Mouse (Mus musculus) ES-E14 (cell line): ENCODE data around the gene Exph5. TPM values are rescaled to one million over a fixed set of nuclear protein-coding genes. Genes with fewer than 3 reads are reported as not detected.

ENCODE experiments used
- DNase-seq: peaks from one replicate; pipeline ENCODE4 v3.0.0-alpha.2; 2013; ENCODE audit warnings: low read depth, low spot score
- H3K27ac ChIP-seq: 2 replicates; pipeline ENCODE4 v1.5.1; 2012; ENCODE audit warnings: low read depth, mild to moderate bottlenecking, low read length, moderate library complexity, mixed read lengths; ENCODE audit not compliant: poor library complexity, insufficient read depth, severe bottlenecking
- H3K36me3 ChIP-seq: 2 replicates; pipeline ENCODE4 v1.6.1; 2012; ENCODE audit warnings: mild to moderate bottlenecking, low read length, moderate library complexity, mixed read lengths; ENCODE audit not compliant: control insufficient read depth, poor library complexity, insufficient read depth, severe bottlenecking
- H3K4me1 ChIP-seq, 2 experiments: fragments of 150-350 bp in 1 of 2; sonication (generic) in 1 of 2; 2 replicates each; pipeline ENCODE4 v1.6.1; 2012; ENCODE audit warnings: low read length in 2 of 2, mild to moderate bottlenecking in 1 of 2, mixed read lengths in 1 of 2; ENCODE audit not compliant: control insufficient read depth in 2 of 2, insufficient read depth in 2 of 2, poor library complexity in 1 of 2
- H3K4me3 ChIP-seq, 2 experiments: fragments of 150-350 bp in 1 of 2; sonication (generic) in 1 of 2; 2 replicates each; pipeline ENCODE4 v1.5.1; 2012; ENCODE audit warnings: low read length in 2 of 2, low read depth in 1 of 2, mild to moderate bottlenecking in 1 of 2, mixed read lengths in 1 of 2; ENCODE audit not compliant: insufficient read depth in 1 of 2, poor library complexity in 1 of 2, severe bottlenecking in 1 of 2
- H3K9ac ChIP-seq: 2 replicates; pipeline ENCODE4 v1.6.1; 2012; ENCODE audit warnings: low read depth, mild to moderate bottlenecking, low read length, mixed read lengths; ENCODE audit not compliant: poor library complexity, insufficient read depth, severe bottlenecking
- H3K9me3 ChIP-seq: fragments of 150-350 bp; sonication (generic); 2 replicates; pipeline ENCODE4 v1.6.1; 2012; ENCODE audit warnings: low read depth, mild to moderate bottlenecking, low read length; ENCODE audit not compliant: control insufficient read depth, insufficient read depth
- CHD2 ChIP-seq: IDR thresholded peaks from 2 replicates; pipeline ENCODE4 v1.6.1; 2014; ENCODE audit warnings: mild to moderate bottlenecking, low read depth, low read length, inconsistent platforms
- HCFC1 ChIP-seq: IDR thresholded peaks from 2 replicates; pipeline ENCODE4 v1.6.1; 2012; ENCODE audit warnings: low read length, inconsistent platforms, borderline replicate concordance; ENCODE audit not compliant: insufficient read depth
- MAFK ChIP-seq: IDR thresholded peaks from 2 replicates; pipeline ENCODE4 v1.6.1; 2014; ENCODE audit warnings: mild to moderate bottlenecking, low read depth, low read length, inconsistent platforms; ENCODE audit not compliant: insufficient read depth
- ZC3H11A ChIP-seq: IDR thresholded peaks from 2 replicates; pipeline ENCODE4 v1.6.1; 2012; ENCODE audit warnings: low read depth, mild to moderate bottlenecking, inconsistent platforms, low read length, borderline replicate concordance
- ZNF384 ChIP-seq: IDR thresholded peaks from 2 replicates; pipeline ENCODE4 v1.6.1; 2012; ENCODE audit warnings: low read depth, low read length, inconsistent platforms
- in situ Hi-C, 2 experiments: fragments of 600-800 bp; cut with MboI; formaldehyde crosslinking; loops; one replicate each; pipeline ENCODE4 v1.15.1; 2025; ENCODE audit warnings: low sequenced_read_pairs in 2 of 2, inconsistent platforms in 1 of 2; ENCODE audit not compliant: unreplicated experiment in 2 of 2
- total RNA-seq: library from RNA; depleted of rRNA; stranded (reverse); fragments of 300-350 nt; gene quantifications from 2 replicates; pipeline ENCODE4 v1.2.3, GENCODE M21; 2012

Gene Exph5
- total RNA-seq, 1 experiment: 0.27 TPM

- DNase-seq: no peak
- no peaks in the 10 kb centered on the region for H3K36me3 ChIP-seq
- TF ChIP-seq HCFC1 (no peak), ZC3H11A (no peak)
- no peaks in the 10 kb centered on the region for H3K9me3 ChIP-seq
- H3K4me3 ChIP-seq: no peak overlapping the region
- H3K9ac ChIP-seq: no peak overlapping the region
- in situ Hi-C loops: no loop called here
- H3K4me1 ChIP-seq: no peaks in the 10 kb centered on the region
- no peak overlapping the region for H3K27ac ChIP-seq
Measured at GRCm38 (mm10) chr9:53351899-53352298, 50.4 kb downstream of the Exph5 start.

GRCm38 (mm10) chr9:53353161-53353560 is 51.7 kb downstream of the Exph5 start:
- Histone ChIP-seq H3K4me3 (no peak overlapping the region), H3K9ac (no peak overlapping the region), H3K36me3 (no peaks in the 10 kb centered on the region), H3K27ac (no peak overlapping the region), H3K9me3 (no peaks in the 10 kb centered on the region), H3K4me1 (no peaks in the 10 kb centered on the region)
- no peak for DNase-seq
- TF ChIP-seq MAFK (no peak), CHD2 (no peak), HCFC1 (no peak), ZC3H11A (no peak), ZNF384 (no peak)
- in situ Hi-C loops: no loop called here

GRCm38 (mm10) chr9:53356219-53357155 is 55.0 kb downstream of the Exph5 start:
- H3K9me3 ChIP-seq: no peaks in the 10 kb centered on the region
- no peak for DNase-seq
- H3K36me3 ChIP-seq: no peaks in the 10 kb centered on the region
- 0 out of 4 replicates have a peak, but pooled peaks cover 0 to 2% of the 10 kb centered on the region in 2 experiments for H3K4me1 ChIP-seq
- TF ChIP-seq ZC3H11A: no peak
- TF ChIP-seq ZNF384: no peak
- TF ChIP-seq CHD2: no peak
- TF ChIP-seq HCFC1: no peak
- TF ChIP-seq MAFK: no peak
- no peak overlapping the region for H3K27ac ChIP-seq
- H3K4me3 ChIP-seq: no peak overlapping the region
- in situ Hi-C loops: no loop called here
- H3K9ac ChIP-seq: no peak overlapping the region

DNA sequence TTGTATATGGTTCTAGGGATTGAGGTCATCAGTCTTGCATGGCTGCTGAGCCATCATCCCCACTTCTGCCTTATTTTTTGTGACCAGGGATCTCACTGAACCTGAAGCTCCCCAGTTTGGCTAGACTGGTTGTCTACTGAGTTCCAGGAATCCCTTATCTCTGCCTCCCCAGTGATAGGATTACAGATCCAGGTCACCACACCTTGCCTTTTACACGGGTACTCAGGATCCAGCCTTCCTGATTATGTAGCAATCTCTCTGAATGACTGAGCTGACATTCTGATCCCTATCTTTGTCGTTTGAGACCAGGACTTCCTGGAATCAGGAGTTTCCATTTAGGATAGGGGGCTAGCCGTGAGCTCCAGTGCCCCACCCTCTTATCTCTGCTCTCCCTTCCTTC is 69.9 kb downstream of the Exph5 start:
- Histone ChIP-seq H3K27ac (no peak overlapping the region), H3K36me3 (no peaks in the 10 kb centered on the region), H3K9me3 (no peaks in the 10 kb centered on the region), H3K4me1 (no peaks in the 10 kb centered on the region), H3K9ac (no peak overlapping the region), H3K4me3 (no peak overlapping the region)
- no peak for TF ChIP-seq MAFK
- TF ChIP-seq ZNF384: no peak
- in situ Hi-C loops: no loop called here
- no peak for DNase-seq
